Mouse (Mus musculus) CH12.LX (cell line): ENCODE measurements around the gene Dmkn.

Source experiments
- CTCF ChIP-seq, 2 experiments: IDR thresholded peaks in 1 of 2; conservative IDR thresholded peaks in 1 of 2; 2 replicates each; pipeline ENCODE4 v1.5.1; 2011 to 2012; ENCODE audit warnings: low read depth in 2 of 2, low read length in 2 of 2, improper control_type of control experiment in 1 of 2, inconsistent platforms in 1 of 2, mild to moderate bottlenecking in 1 of 2, moderate library complexity in 1 of 2
- MAZ ChIP-seq: IDR thresholded peaks from 2 replicates; pipeline ENCODE4 v1.6.1; 2012; ENCODE audit warnings: low read depth, mild to moderate bottlenecking, inconsistent platforms, low read length, improper control_type of control experiment, moderate library complexity
- MXI1 ChIP-seq: IDR thresholded peaks from 2 replicates; pipeline ENCODE4 v1.6.1; 2011; ENCODE audit warnings: mild to moderate bottlenecking, low read depth, low read length, improper control_type of control experiment
- USF1 ChIP-seq: IDR thresholded peaks from 2 replicates; pipeline ENCODE4 v1.6.1; 2014; ENCODE audit warnings: low read depth, mild to moderate bottlenecking, inconsistent platforms, low read length, improper control_type of control experiment
- USF2 ChIP-seq: conservative IDR thresholded peaks from 2 replicates; pipeline ENCODE4 v1.6.1; 2011; ENCODE audit warnings: low read depth, low read length, improper control_type of control experiment

GRCm38 (mm10) chr7:30803256-30803655 lies 39.7 kb downstream of the Dmkn start:
- no peak for TF ChIP-seq CTCF (conservative IDR thresholded peaks at IDR 0.05 in 1 of 2, IDR thresholded peaks at IDR 0.05 in 1 of 2; ENCODE audit: low read depth in 2 of 2, low read length in 2 of 2)
- TF ChIP-seq MXI1, result no peak
- TF ChIP-seq USF2, result no peak
- TF ChIP-seq USF1, result no peak
- TF ChIP-seq MAZ, result no peak
